Mouse (Mus musculus) cortical plate, adult 2 months (tissue): ENCODE measurements around the gene Stx1b.

ENCODE experiments used
- CTCF ChIP-seq: fragments of 200-500 bp; IDR thresholded peaks from 2 replicates; pipeline ENCODE4 v1.5.1; 2011; ENCODE audit warnings: mild to moderate bottlenecking, control low read depth, low read length; ENCODE audit not compliant: insufficient read depth; ENCODE audit errors: extremely low read depth
- POLR2A ChIP-seq: fragments of 200-500 bp; IDR thresholded peaks from 2 replicates; pipeline ENCODE4 v1.6.1; 2011; ENCODE audit warnings: mild to moderate bottlenecking, low read length, control low read depth; ENCODE audit not compliant: insufficient read depth; ENCODE audit errors: extremely low read depth

DNA sequence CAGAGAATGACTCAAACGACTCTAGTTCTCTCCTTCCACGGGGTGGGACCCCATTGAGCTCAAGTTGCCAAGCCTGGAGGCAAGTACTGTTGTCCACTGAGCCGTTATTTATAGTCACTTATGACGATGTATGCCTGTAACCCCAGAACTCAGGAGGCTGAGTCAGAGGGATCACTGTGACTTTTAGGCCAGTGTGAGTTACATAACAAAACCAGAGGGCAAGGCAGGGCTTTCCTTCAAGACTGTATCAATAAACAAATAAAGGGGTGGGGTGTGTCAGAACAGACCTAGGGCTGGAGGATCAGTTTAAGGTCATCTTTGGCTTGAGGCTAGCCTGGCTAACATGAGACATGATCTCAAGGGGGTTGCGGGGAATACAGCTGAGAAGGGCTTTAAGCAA, 26.6 kb upstream of the Stx1b start:
- TF ChIP-seq CTCF (no peak), POLR2A (no peak)
